Mouse (Mus musculus): ENCODE measurements around the gene Egfr. TPM values are rescaled to one million over a fixed set of nuclear protein-coding genes. Genes with fewer than 3 reads are reported as not detected.

Egfr gene
- polyA plus RNA-seq, 1 experiment = 25.7 TPM

- no peak for DNase-seq
- no peak overlapping the region for H3K4me3 ChIP-seq (replicated peaks; ENCODE audit: extremely low read depth, low read depth, low read length)
- H3K4me1 ChIP-seq (ENCODE audit: control insufficient read depth, insufficient read depth, low read length) = peaks cover 15% of the 10 kb centered on the region
- WGBS = 24% methylated on average over 3 of the region's 3 CpGs
- no peak for TF ChIP-seq POLR2A (IDR thresholded peaks at IDR 0.05; ENCODE audit: borderline replicate concordance, extremely low read depth, low read depth, low read length)
- TF ChIP-seq CTCF (IDR thresholded peaks at IDR 0.05; ENCODE audit: insufficient read depth, low read length) = no peak
Observed at GRCm38 (mm10) chr11:16769709-16770303, 17.8 kb downstream of the Egfr start.

GRCm38 (mm10) chr11:16770966-16771365, 19.0 kb downstream of the Egfr start:
- WGBS = 65% methylated on average over 4 of the region's 4 CpGs
- H3K4me3 ChIP-seq (replicated peaks; ENCODE audit: extremely low read depth, low read depth, low read length) = no peak overlapping the region
- no peak for DNase-seq
- peaks cover 15% of the 10 kb centered on the region for H3K4me1 ChIP-seq (ENCODE audit: control insufficient read depth, insufficient read depth, low read length)
- TF ChIP-seq POLR2A (IDR thresholded peaks at IDR 0.05; ENCODE audit: borderline replicate concordance, extremely low read depth, low read depth, low read length) (no peak), CTCF (IDR thresholded peaks at IDR 0.05; ENCODE audit: insufficient read depth, low read length) (no peak)

GRCm38 (mm10) chr11:16772717-16773116, 20.7 kb downstream of the Egfr start:
- no peak for TF ChIP-seq CTCF (IDR thresholded peaks at IDR 0.05; ENCODE audit: insufficient read depth, low read length)
- H3K4me1 ChIP-seq (ENCODE audit: control insufficient read depth, insufficient read depth, low read length) = peaks cover 15% of the 10 kb centered on the region
- H3K4me3 ChIP-seq (replicated peaks; ENCODE audit: extremely low read depth, low read depth, low read length) = no peak overlapping the region
- DNase-seq = no peak
- 20% methylated on average over 4 of the region's 4 CpGs for WGBS

- DNase-seq = no peak
- 54% methylated on average over 2 of the region's 2 CpGs for WGBS
- no peaks in the 10 kb centered on the region for H3K4me1 ChIP-seq (ENCODE audit: control insufficient read depth, insufficient read depth, low read length)
- TF ChIP-seq POLR2A (IDR thresholded peaks at IDR 0.05; ENCODE audit: borderline replicate concordance, extremely low read depth, low read depth, low read length) (no peak), CTCF (IDR thresholded peaks at IDR 0.05; ENCODE audit: insufficient read depth, low read length) (no peak)
- H3K4me3 ChIP-seq (replicated peaks; ENCODE audit: extremely low read depth, low read depth, low read length) = no peak overlapping the region
Observed at GRCm38 (mm10) chr11:16776967-16777366, 25.0 kb downstream of the Egfr start.

GRCm38 (mm10) chr11:16781604-16782003, 29.6 kb downstream of the Egfr start:
- Histone ChIP-seq H3K4me1 (ENCODE audit: control insufficient read depth, insufficient read depth, low read length) (no peaks in the 10 kb centered on the region), H3K4me3 (replicated peaks; ENCODE audit: extremely low read depth, low read depth, low read length) (no peak overlapping the region)
- no peak for DNase-seq
- TF ChIP-seq POLR2A (IDR thresholded peaks at IDR 0.05; ENCODE audit: borderline replicate concordance, extremely low read depth, low read depth, low read length) (no peak), CTCF (IDR thresholded peaks at IDR 0.05; ENCODE audit: insufficient read depth, low read length) (no peak)
- 60% methylated on average over 2 of the region's 2 CpGs for WGBS

- no peaks in the 10 kb centered on the region for H3K4me1 ChIP-seq (ENCODE audit: control insufficient read depth, insufficient read depth, low read length)
- H3K4me3 ChIP-seq (replicated peaks; ENCODE audit: extremely low read depth, low read depth, low read length) = no peak overlapping the region
- WGBS = 42% methylated on average over 8 of the region's 8 CpGs
- TF ChIP-seq POLR2A (IDR thresholded peaks at IDR 0.05; ENCODE audit: borderline replicate concordance, extremely low read depth, low read depth, low read length) (no peak), CTCF (IDR thresholded peaks at IDR 0.05; ENCODE audit: insufficient read depth, low read length) (no peak)
- DNase-seq = no peak
Observed at GRCm38 (mm10) chr11:16783926-16784659, 32.1 kb downstream of the Egfr start.

- no peak for DNase-seq
- H3K4me1 ChIP-seq (ENCODE audit: control insufficient read depth, insufficient read depth, low read length) = peaks cover 11% of the 10 kb centered on the region
- TF ChIP-seq POLR2A (IDR thresholded peaks at IDR 0.05; ENCODE audit: borderline replicate concordance, extremely low read depth, low read depth, low read length) = no peak
- no peak for TF ChIP-seq CTCF (IDR thresholded peaks at IDR 0.05; ENCODE audit: insufficient read depth, low read length)
- 23% methylated on average over 5 of the region's 5 CpGs for WGBS
- H3K4me3 ChIP-seq (replicated peaks; ENCODE audit: extremely low read depth, low read depth, low read length) = no peak overlapping the region
Observed at GRCm38 (mm10) chr11:16792638-16793585, 40.9 kb downstream of the Egfr start.

- no peak for DNase-seq
- Histone ChIP-seq H3K4me3 (replicated peaks; ENCODE audit: extremely low read depth, low read depth, low read length) (no peak overlapping the region), H3K4me1 (ENCODE audit: control insufficient read depth, insufficient read depth, low read length) (peaks cover 11% of the 10 kb centered on the region)
- no peak for TF ChIP-seq CTCF (IDR thresholded peaks at IDR 0.05; ENCODE audit: insufficient read depth, low read length)
- TF ChIP-seq POLR2A (IDR thresholded peaks at IDR 0.05; ENCODE audit: borderline replicate concordance, extremely low read depth, low read depth, low read length) = no peak
Observed at GRCm38 (mm10) chr11:16795012-16795411, 43.0 kb downstream of the Egfr start.

- WGBS = 59% methylated on average over 6 of the region's 6 CpGs
- Histone ChIP-seq H3K4me1 (ENCODE audit: control insufficient read depth, insufficient read depth, low read length) (peaks cover 11% of the 10 kb centered on the region), H3K4me3 (replicated peaks; ENCODE audit: extremely low read depth, low read depth, low read length) (no peak overlapping the region)
- no peak for DNase-seq
- no peak for TF ChIP-seq POLR2A (IDR thresholded peaks at IDR 0.05; ENCODE audit: borderline replicate concordance, extremely low read depth, low read depth, low read length)
- no peak for TF ChIP-seq CTCF (IDR thresholded peaks at IDR 0.05; ENCODE audit: insufficient read depth, low read length)
Observed at GRCm38 (mm10) chr11:16795513-16795912, 43.5 kb downstream of the Egfr start.

Data from lung, adult 2 months (tissue).